Mouse (Mus musculus): ENCODE results near the gene Srgap1.

Gene Srgap1

GRCm38 (mm10) chr10:121873063-121873489 is 174.0 kb downstream of the Srgap1 start:
- no peak for DNase-seq

- DNase-seq: no peak
These were observed 177.2 kb downstream of the Srgap1 start for GRCm38 (mm10) chr10:121869941-121870340.

- no peak for DNase-seq
These were observed 178.9 kb downstream of the Srgap1 start for GRCm38 (mm10) chr10:121868255-121868654.

GRCm38 (mm10) chr10:121865503-121866239 is 181.4 kb downstream of the Srgap1 start:
- DNase-seq: no peak

GRCm38 (mm10) chr10:121860924-121861323 is 186.2 kb downstream of the Srgap1 start:
- DNase-seq: no peak

GRCm38 (mm10) chr10:121859803-121860571 is 187.1 kb downstream of the Srgap1 start:
- no peak for DNase-seq

GRCm38 (mm10) chr10:121858911-121859310 is 188.2 kb downstream of the Srgap1 start:
- no peak for DNase-seq

GRCm38 (mm10) chr10:121858086-121858485 is 189.0 kb downstream of the Srgap1 start:
- peak; percentile 20 to 24 for DNase-seq

- peak; percentile 26 to 29 for DNase-seq
These were observed 191.2 kb downstream of the Srgap1 start for GRCm38 (mm10) chr10:121855863-121856446.

GRCm38 (mm10) chr10:121853385-121853808 is 193.7 kb downstream of the Srgap1 start:
- no peak for DNase-seq

GRCm38 (mm10) chr10:121849496-121849895 is 197.6 kb downstream of the Srgap1 start:
- no peak for DNase-seq

GRCm38 (mm10) chr10:121845677-121846076 is 201.4 kb downstream of the Srgap1 start:
- DNase-seq: no peak

- peak; percentile 73 to 79 for DNase-seq
These were observed 209.8 kb downstream of the Srgap1 start for GRCm38 (mm10) chr10:121837166-121837898.

GRCm38 (mm10) chr10:121836507-121837165 is 210.5 kb downstream of the Srgap1 start:
- peak; percentile 80 to 86 for DNase-seq

- no peak for DNase-seq
These were observed 213.7 kb downstream of the Srgap1 start for GRCm38 (mm10) chr10:121833443-121833842.

GRCm38 (mm10) chr10:121830335-121831307 is 216.5 kb downstream of the Srgap1 start:
- DNase-seq: peak; percentile 34 to 51

GRCm38 (mm10) chr10:121829800-121830303 is 217.3 kb downstream of the Srgap1 start:
- no peak for DNase-seq

GRCm38 (mm10) chr10:121829034-121829433 is 218.1 kb downstream of the Srgap1 start:
- no peak for DNase-seq

GRCm38 (mm10) chr10:121822674-121823073 is 224.4 kb downstream of the Srgap1 start:
- DNase-seq: no peak

- no peak for DNase-seq
These were observed 226.3 kb downstream of the Srgap1 start for GRCm38 (mm10) chr10:121820846-121821245.

GRCm38 (mm10) chr10:121817983-121818382 is 229.1 kb downstream of the Srgap1 start:
- no peak for DNase-seq
